Mouse (Mus musculus) liver, adult 10 weeks (tissue): ENCODE results near the gene Riok2. TPM values are rescaled to one million over a fixed set of nuclear protein-coding genes. Genes with fewer than 3 reads are reported as not detected.

Experiments
- polyA plus RNA-seq: library from polyadenylated mRNA; stranded (reverse); fragments of 350-450 nt; fragmentation: Illumina TruSeq; extraction: RNeasy Lipid Tissue Mini Kit (QIAGEN cat#74804); gene quantifications from one replicate; pipeline ENCODE4 v1.2.3, GENCODE M21; 2014; ENCODE audit warnings: low read depth, low replicate concordance

Riok2 gene
- 62.5 TPM for polyA plus RNA-seq

GRCm38 (mm10) chr17:17373918-17374910, at the start of gene Riok2:
Gene Riok2 (plus strand): TSS chr17:17374309.

DNA sequence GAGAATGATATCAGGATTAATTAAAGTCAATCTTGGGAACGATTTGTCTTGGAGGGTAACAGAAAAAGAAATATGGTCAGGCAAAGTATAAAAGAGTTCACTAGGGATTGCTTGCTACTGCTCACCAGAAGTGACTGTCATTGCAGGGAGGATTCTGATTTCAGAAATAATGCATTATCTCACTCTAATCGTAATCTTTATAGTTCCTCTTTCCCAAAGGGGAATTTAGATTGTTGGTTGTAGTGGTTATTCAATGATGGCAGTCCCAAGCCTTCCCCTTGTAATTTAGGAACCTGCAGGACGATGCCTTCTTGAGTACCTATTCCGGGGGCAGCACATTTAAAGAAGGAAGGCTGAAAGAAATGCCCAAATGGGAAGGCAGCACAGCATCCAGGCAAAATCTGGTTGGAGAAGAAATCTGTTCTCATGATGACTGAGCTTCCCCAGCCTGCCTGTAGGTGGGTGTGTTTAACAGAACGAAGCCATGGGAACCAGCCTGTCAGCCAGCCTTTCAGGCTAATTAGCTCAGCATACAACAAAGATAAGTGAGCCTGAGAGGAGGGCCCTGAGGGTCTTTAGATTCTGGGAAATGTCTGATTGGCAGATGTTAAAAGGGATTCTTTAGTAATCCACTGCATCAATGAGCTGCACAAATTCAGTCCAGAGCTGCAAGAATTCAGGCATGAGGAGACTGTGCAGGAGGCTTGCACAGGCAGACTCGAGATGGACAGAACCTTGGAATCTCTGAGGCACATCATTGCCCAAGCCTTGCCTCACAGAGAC, 28.3 kb downstream of the Riok2 start, which contains the start of gene Lix1:
TSS of gene Lix1 (plus strand) at position 451 of the 783 bp plus-strand sequence.

Other genes with a start within 250 kb of the Riok2 start
- gene Lix1, start 28.4 kb downstream of the Riok2 start, polyA plus RNA-seq = 0.26 TPM